Mouse (Mus musculus) neural tube, embryonic 13.5 days (tissue): ENCODE measurements at regions not wholly inside any gene's neighbourhood (a gene's known extent, or its start where the extent isn't known, plus 50 kb on each side); places are given as distances from the start of the nearest gene placed in this dataset.

Experiments
- ATAC-seq: fragments of 200-750 bp; cut with Nextera tagmentation; 2 replicates; pipeline ENCODE4 v1.8.0; 2017; ENCODE audit warnings: low read depth, mild to moderate bottlenecking, moderate TSS enrichment, moderate library complexity
- H3K27ac ChIP-seq: fragments of 300-500 bp; sonication (generic); replicated peaks from 2 replicates; pipeline ENCODE4 v1.5.1; 2015; ENCODE audit warnings: moderate library complexity, mild to moderate bottlenecking, inconsistent platforms
- H3K27me3 ChIP-seq: fragments of 300-500 bp; sonication (generic); 2 replicates; pipeline ENCODE4 v1.6.1; 2015; ENCODE audit warnings: mild to moderate bottlenecking, inconsistent platforms
- H3K36me3 ChIP-seq: fragments of 300-500 bp; sonication (generic); 2 replicates; pipeline ENCODE4 v1.6.1; 2015; ENCODE audit warnings: mild to moderate bottlenecking, inconsistent platforms
- H3K4me1 ChIP-seq: fragments of 300-500 bp; sonication (generic); replicated peaks from 2 replicates; pipeline ENCODE4 v1.6.1; 2015; ENCODE audit warnings: inconsistent platforms
- H3K4me2 ChIP-seq: fragments of 300-500 bp; sonication (generic); 2 replicates; pipeline ENCODE4 v1.6.1; 2015; ENCODE audit warnings: inconsistent platforms, mild to moderate bottlenecking, moderate library complexity
- H3K4me3 ChIP-seq: fragments of 300-500 bp; sonication (generic); 2 replicates; pipeline ENCODE4 v1.5.1; 2015; ENCODE audit warnings: mild to moderate bottlenecking, inconsistent platforms
- H3K9ac ChIP-seq: fragments of 300-500 bp; sonication (generic); 2 replicates; pipeline ENCODE4 v1.6.1; 2015; ENCODE audit warnings: moderate library complexity, mild to moderate bottlenecking, inconsistent platforms
- H3K9me3 ChIP-seq: fragments of 300-500 bp; sonication (generic); 2 replicates; pipeline ENCODE4 v1.6.1; 2016; ENCODE audit warnings: inconsistent platforms
- WGBS: fragments of 180-500 bp; shearing (Covaris S2); methylation state at CpG from one replicate; pipeline ENCODE4 v1.1.7; 2015; 5-methylcytosine and 5-hydroxymethylcytosine counted together

- no peak overlapping the region for H3K4me3 ChIP-seq
- no peak overlapping the region for H3K27ac ChIP-seq
- H3K9me3 ChIP-seq = no peaks in the 10 kb centered on the region
- no peak for ATAC-seq
- WGBS = 66% methylated on average over 7 of the region's 7 CpGs
- H3K4me1 ChIP-seq = no peaks in the 10 kb centered on the region
- H3K4me2 ChIP-seq = no peak overlapping the region
- no peak overlapping the region for H3K9ac ChIP-seq
- no peaks in the 10 kb centered on the region for H3K36me3 ChIP-seq
- H3K27me3 ChIP-seq = 0 out of 2 replicates have a peak, but pooled peaks cover 3% of the 10 kb centered on the region
These were observed 240.4 kb downstream of the En1 start for GRCm38 (mm10) chr1:120842596-120842995.

- no peaks in the 10 kb centered on the region for H3K9me3 ChIP-seq
- WGBS = 83% methylated on average over 2 of the region's 2 CpGs
- H3K4me3 ChIP-seq = no peak overlapping the region
- H3K9ac ChIP-seq = no peak overlapping the region
- H3K4me2 ChIP-seq = no peak overlapping the region
- H3K27ac ChIP-seq = no peak overlapping the region
- H3K27me3 ChIP-seq = 0 out of 2 replicates have a peak, but pooled peaks cover 3% of the 10 kb centered on the region
- no peaks in the 10 kb centered on the region for H3K36me3 ChIP-seq
- ATAC-seq = no peak
- H3K4me1 ChIP-seq = no peaks in the 10 kb centered on the region
These were observed 243.9 kb downstream of the En1 start for GRCm38 (mm10) chr1:120846146-120846545.

- no peak for ATAC-seq
- H3K4me2 ChIP-seq = no peak overlapping the region
- 62% methylated on average over 6 of the region's 6 CpGs for WGBS
These were observed 249.8 kb downstream of the En1 start for GRCm38 (mm10) chr1:120851860-120852503.

GRCm38 (mm10) chr1:120857566-120857965, 255.3 kb downstream of the En1 start:
- no peaks in the 10 kb centered on the region for H3K9me3 ChIP-seq
- H3K4me3 ChIP-seq = no peak overlapping the region
- H3K27me3 ChIP-seq = 0 out of 2 replicates have a peak, but pooled peaks cover 3% of the 10 kb centered on the region
- H3K4me1 ChIP-seq = peaks cover 7% of the 10 kb centered on the region
- no peak overlapping the region for H3K27ac ChIP-seq
- no peaks in the 10 kb centered on the region for H3K36me3 ChIP-seq
- H3K9ac ChIP-seq = no peak overlapping the region
- ATAC-seq = no peak
- H3K4me2 ChIP-seq = no peak overlapping the region
- 78% methylated on average over 5 of the region's 5 CpGs for WGBS

More at GRCm38 (mm10) chr1:120851860-120852503, 249.8 kb downstream of the En1 start:
- H3K4me3 ChIP-seq = no peak overlapping the region
- H3K4me1 ChIP-seq = no peaks in the 10 kb centered on the region
- H3K36me3 ChIP-seq = no peaks in the 10 kb centered on the region
- no peak overlapping the region for H3K9ac ChIP-seq
- no peaks in the 10 kb centered on the region for H3K9me3 ChIP-seq
- H3K27ac ChIP-seq = no peak overlapping the region
- 0 out of 2 replicates have a peak, but pooled peaks cover 3% of the 10 kb centered on the region for H3K27me3 ChIP-seq

GRCm38 (mm10) chr1:120859546-120859945, 257.3 kb downstream of the En1 start:
- WGBS = 26% methylated on average over 5 of the region's 5 CpGs
- Histone ChIP-seq H3K9me3 (no peaks in the 10 kb centered on the region), H3K4me3 (no peak overlapping the region), H3K27me3 (0 out of 2 replicates have a peak, but pooled peaks cover 3% of the 10 kb centered on the region), H3K27ac (no peak overlapping the region), H3K36me3 (no peaks in the 10 kb centered on the region), H3K9ac (no peak overlapping the region), H3K4me2 (no peak overlapping the region), H3K4me1 (peaks cover 7% of the 10 kb centered on the region)
- ATAC-seq = 0 out of 2 replicates have a peak, but pooled peaks have one; percentile 32

- 43% methylated on average over 7 of the region's 7 CpGs for WGBS
- Histone ChIP-seq H3K4me1 (no peaks in the 10 kb centered on the region), H3K27me3 (no peaks in the 10 kb centered on the region), H3K9ac (no peak overlapping the region), H3K4me2 (no peak overlapping the region), H3K36me3 (no peaks in the 10 kb centered on the region), H3K9me3 (no peaks in the 10 kb centered on the region), H3K27ac (0 out of 2 replicates have a peak overlapping the region, but pooled peaks have one; percentile 11), H3K4me3 (no peak overlapping the region)
- no peak for ATAC-seq
These were observed 270.3 kb downstream of the En1 start for GRCm38 (mm10) chr1:120872554-120872953.

GRCm38 (mm10) chr1:120882959-120883549, 280.8 kb downstream of the En1 start:
- 54% methylated on average over 10 of the region's 10 CpGs for WGBS
- ATAC-seq = no peak
- Histone ChIP-seq H3K4me1 (peaks cover 9% of the 10 kb centered on the region; the same call in 1 of the 2 replicates), H3K27me3 (no peaks in the 10 kb centered on the region), H3K4me3 (no peak overlapping the region), H3K27ac (0 out of 2 replicates have a peak overlapping the region, but pooled peaks have one; percentile 10), H3K9ac (no peak overlapping the region), H3K9me3 (no peaks in the 10 kb centered on the region), H3K36me3 (no peaks in the 10 kb centered on the region), H3K4me2 (no peak overlapping the region)

GRCm38 (mm10) chr1:120883632-120884031, 281.4 kb downstream of the En1 start:
- Histone ChIP-seq H3K4me3 (no peak overlapping the region), H3K36me3 (no peaks in the 10 kb centered on the region), H3K4me1 (peaks cover 9% of the 10 kb centered on the region; the same call in 1 of the 2 replicates), H3K9me3 (no peaks in the 10 kb centered on the region), H3K27me3 (no peaks in the 10 kb centered on the region), H3K9ac (no peak overlapping the region), H3K27ac (0 out of 2 replicates have a peak overlapping the region, but pooled peaks have one; percentile 10), H3K4me2 (no peak overlapping the region)
- peak; percentile 61 for ATAC-seq
- WGBS = 45% methylated on average over 9 of the region's 9 CpGs

- Histone ChIP-seq H3K27me3 (peaks cover 21% of the 10 kb centered on the region; the same call in 1 of the 2 replicates), H3K27ac (no peak overlapping the region), H3K36me3 (no peaks in the 10 kb centered on the region), H3K4me1 (peaks cover 20% of the 10 kb centered on the region), H3K9me3 (0 out of 2 replicates have a peak, but pooled peaks cover 5% of the 10 kb centered on the region), H3K9ac (no peak overlapping the region), H3K4me3 (no peak overlapping the region), H3K4me2 (no peak overlapping the region)
- peak; percentile 51 for ATAC-seq
- 30% methylated on average over 6 of the region's 6 CpGs for WGBS
These were observed 308.6 kb downstream of the En1 start for GRCm38 (mm10) chr1:120910801-120911200.

GRCm38 (mm10) chr1:120911962-120912670, 309.9 kb downstream of the En1 start:
- ATAC-seq = peak; percentile 78
- no peak overlapping the region for H3K4me2 ChIP-seq
- WGBS = 17% methylated on average over 8 of the region's 8 CpGs

GRCm38 (mm10) chr1:120921540-120921939, 319.3 kb downstream of the En1 start:
- Histone ChIP-seq H3K9ac (no peak overlapping the region), H3K9me3 (no peaks in the 10 kb centered on the region), H3K4me3 (no peak overlapping the region), H3K27me3 (no peaks in the 10 kb centered on the region), H3K4me1 (no peaks in the 10 kb centered on the region), H3K27ac (no peak overlapping the region), H3K4me2 (no peak overlapping the region), H3K36me3 (no peaks in the 10 kb centered on the region)
- no peak for ATAC-seq
- 91% methylated on average over 3 of the region's 3 CpGs for WGBS

More at GRCm38 (mm10) chr1:120911962-120912670, 309.9 kb downstream of the En1 start:
- Histone ChIP-seq H3K9me3 (0 out of 2 replicates have a peak, but pooled peaks cover 5% of the 10 kb centered on the region), H3K27me3 (peaks cover 21% of the 10 kb centered on the region; the same call in 1 of the 2 replicates), H3K27ac (no peak overlapping the region), H3K9ac (no peak overlapping the region), H3K4me3 (no peak overlapping the region), H3K4me1 (peaks cover 20% of the 10 kb centered on the region), H3K36me3 (no peaks in the 10 kb centered on the region)

- no peak for ATAC-seq
- Histone ChIP-seq H3K27me3 (no peaks in the 10 kb centered on the region), H3K9ac (no peak overlapping the region), H3K9me3 (no peaks in the 10 kb centered on the region), H3K27ac (no peak overlapping the region), H3K4me3 (no peak overlapping the region), H3K36me3 (no peaks in the 10 kb centered on the region), H3K4me2 (no peak overlapping the region), H3K4me1 (no peaks in the 10 kb centered on the region)
- 81% methylated on average over 3 of the region's 3 CpGs for WGBS
These were observed 323.1 kb downstream of the En1 start for GRCm38 (mm10) chr1:120925271-120925670.
